Mouse (Mus musculus) granulocyte monocyte progenitor cell, adult 5-6 weeks (primary cell): ENCODE data around the gene Pabpn1l. TPM values are rescaled to one million over a fixed set of nuclear protein-coding genes. Genes with fewer than 3 reads are reported as not detected.
A peak's percentile ranks its signal among the peaks of the same experiment; 100 is the strongest.

Source experiments
- ATAC-seq: replicated peaks from 2 replicates; pipeline ENCODE4 v1.8.0; 2016; ENCODE audit warnings: mild to moderate bottlenecking, moderate TSS enrichment, inconsistent platforms; ENCODE audit not compliant: poor library complexity, severe bottlenecking
- total RNA-seq, 2 experiments: library from RNA; stranded (forward) in 1 of 2; stranded (reverse) in 1 of 2; fragments of 200-712, 200-1000 nt in 1 of 2; fragments of >200 nt in 1 of 2; fragmentation: Nextera tagmentation in 1 of 2; gene quantifications; 2 replicates each; pipeline ENCODE4 v1.2.3; 2014 to 2017

The Pabpn1l gene
- total RNA-seq, 2 experiments from 2014 or later: not detected

- ATAC-seq: no peak
These were observed 2.1 kb downstream of the Pabpn1l start for GRCm38 (mm10) chr8:122620446-122620845.

GRCm38 (mm10) chr8:122618660-122619378 lies 3.7 kb downstream of the Pabpn1l start:
- no peak for ATAC-seq

- peak; percentile 71 for ATAC-seq
These were observed 4.5 kb downstream of the Pabpn1l start for GRCm38 (mm10) chr8:122617947-122618546.

- no peak for ATAC-seq
These were observed 6.2 kb downstream of the Pabpn1l start for GRCm38 (mm10) chr8:122616181-122616905.

- peak; percentile 96 for ATAC-seq
These were observed 11.0 kb downstream of the Pabpn1l start, which contains the start of the genes Galns and Trappc2l for GRCm38 (mm10) chr8:122611295-122612133. Gene Galns (minus strand): TSS chr8:122611463. Gene Trappc2l (plus strand): TSS chr8:122611640.

GRCm38 (mm10) chr8:122610612-122611277 lies 11.8 kb downstream of the Pabpn1l start:
- ATAC-seq: peak; percentile 47

- ATAC-seq: no peak
These were observed 12.3 kb downstream of the Pabpn1l start for GRCm38 (mm10) chr8:122610209-122610608.

GRCm38 (mm10) chr8:122606810-122607209 lies 15.7 kb downstream of the Pabpn1l start:
- ATAC-seq: no peak

- ATAC-seq: peak; percentile 67
These were observed 17.2 kb downstream of the Pabpn1l start for GRCm38 (mm10) chr8:122605367-122605766.

- ATAC-seq: no peak
These were observed 17.9 kb downstream of the Pabpn1l start for GRCm38 (mm10) chr8:122604640-122605039.

- no peak for ATAC-seq
These were observed 21.9 kb downstream of the Pabpn1l start for GRCm38 (mm10) chr8:122600666-122601065.

GRCm38 (mm10) chr8:122596031-122596430 lies 26.5 kb downstream of the Pabpn1l start:
- ATAC-seq: peak; percentile 47

GRCm38 (mm10) chr8:122593783-122594507 lies 28.6 kb downstream of the Pabpn1l start:
- no peak for ATAC-seq

- peak; percentile 89 for ATAC-seq
These were observed 29.3 kb downstream of the Pabpn1l start for GRCm38 (mm10) chr8:122593240-122593639.

GRCm38 (mm10) chr8:122586749-122587148 lies 35.8 kb downstream of the Pabpn1l start:
- ATAC-seq: no peak

- ATAC-seq: no peak
These were observed 36.4 kb downstream of the Pabpn1l start for GRCm38 (mm10) chr8:122586171-122586570.

GRCm38 (mm10) chr8:122585411-122585891 lies 37.1 kb downstream of the Pabpn1l start:
- ATAC-seq: peak; percentile 12; the same call in 1 of the 2 replicates

GRCm38 (mm10) chr8:122584981-122585380 lies 37.6 kb downstream of the Pabpn1l start:
- no peak for ATAC-seq

GRCm38 (mm10) chr8:122580926-122581325 lies 41.6 kb downstream of the Pabpn1l start:
- ATAC-seq: no peak
